Mouse (Mus musculus) embryonic fibroblast, embryonic 13.5 days (primary cell): ENCODE results near the gene Ppp2r3c. TPM values are rescaled to one million over a fixed set of nuclear protein-coding genes. Genes with fewer than 3 reads are reported as not detected.
A peak's percentile ranks its signal among the peaks of the same experiment; 100 is the strongest.

Experiments used
- H3K27ac ChIP-seq: 2 replicates; pipeline ENCODE4 v1.5.1; 2012; ENCODE audit warnings: low read length, control low read depth, inconsistent platforms; ENCODE audit not compliant: insufficient read depth
- H3K4me1 ChIP-seq: 2 replicates; pipeline ENCODE4 v1.6.1; 2011; ENCODE audit warnings: low read length; ENCODE audit not compliant: control insufficient read depth, insufficient read depth
- H3K4me3 ChIP-seq: 2 replicates; pipeline ENCODE4 v1.5.1; 2011; ENCODE audit warnings: mild to moderate bottlenecking, control low read depth, low read length; ENCODE audit not compliant: insufficient read depth
- CTCF ChIP-seq: IDR thresholded peaks from 2 replicates; pipeline ENCODE4 v1.5.1; 2011; ENCODE audit warnings: mild to moderate bottlenecking, control low read depth, low read length, moderate library complexity, borderline replicate concordance; ENCODE audit not compliant: insufficient read depth
- POLR2A ChIP-seq: IDR thresholded peaks from 2 replicates; pipeline ENCODE4 v1.6.1; 2011; ENCODE audit warnings: low read depth, mild to moderate bottlenecking, control low read depth, low read length, moderate library complexity
- polyA plus RNA-seq: library from polyadenylated mRNA; stranded (reverse); fragments of >200 nt; gene quantifications from 2 replicates; pipeline ENCODE4 v1.2.4, GENCODE M21; 2011; ENCODE audit warnings: low read depth; ENCODE audit not compliant: missing spikeins, insufficient read length

The Ppp2r3c gene
- polyA plus RNA-seq, 1 experiment = 31.0 TPM

DNA sequence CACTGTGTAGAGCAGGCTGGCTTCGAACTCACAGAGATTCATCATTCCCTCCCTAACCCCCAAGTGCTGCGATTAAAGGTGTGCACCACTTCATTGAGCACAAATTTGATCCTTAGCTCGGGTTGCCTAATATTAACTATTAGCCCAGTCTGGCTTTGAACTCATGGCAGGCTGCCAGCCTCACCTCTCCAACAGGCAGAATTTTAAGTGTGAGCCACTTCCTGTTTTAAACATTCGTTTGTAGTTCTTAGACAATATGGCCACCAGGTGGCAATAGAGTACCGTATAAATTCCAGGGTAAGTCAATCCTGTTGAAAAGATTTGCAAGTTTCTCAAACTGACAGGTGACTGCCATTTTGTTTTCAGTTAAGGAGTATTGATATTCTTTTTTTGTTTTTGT, 12.4 kb upstream of the Ppp2r3c start:
- no peak overlapping the region for H3K4me3 ChIP-seq
- TF ChIP-seq POLR2A = no peak
- TF ChIP-seq CTCF = no peak
- H3K27ac ChIP-seq = no peak overlapping the region
- H3K4me1 ChIP-seq = no peaks in the 10 kb centered on the region

DNA sequence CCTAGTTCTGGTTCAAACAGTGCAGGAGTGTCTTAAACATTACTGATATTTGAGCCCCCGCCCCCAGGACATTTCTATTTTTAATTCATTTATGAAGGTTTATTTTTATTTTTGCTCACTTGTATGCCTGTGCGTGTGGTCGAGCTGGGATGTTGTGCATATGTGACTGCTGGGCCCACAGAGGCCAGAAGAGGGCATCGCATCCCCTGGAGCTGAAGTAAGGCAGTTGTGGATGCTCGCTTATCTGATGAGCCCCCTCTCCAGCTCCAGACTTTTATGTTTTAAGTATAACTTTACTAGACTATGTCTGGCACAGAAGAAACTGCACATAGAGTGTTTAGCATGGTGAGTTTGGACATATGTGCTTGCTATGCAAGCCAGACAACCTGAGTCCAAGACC, 11.1 kb upstream of the Ppp2r3c start:
- Histone ChIP-seq H3K4me3 (no peak overlapping the region), H3K27ac (no peak overlapping the region), H3K4me1 (no peaks in the 10 kb centered on the region)
- TF ChIP-seq CTCF = peak; percentile 45; the same call in 1 of the 2 replicates
- no peak for TF ChIP-seq POLR2A

DNA sequence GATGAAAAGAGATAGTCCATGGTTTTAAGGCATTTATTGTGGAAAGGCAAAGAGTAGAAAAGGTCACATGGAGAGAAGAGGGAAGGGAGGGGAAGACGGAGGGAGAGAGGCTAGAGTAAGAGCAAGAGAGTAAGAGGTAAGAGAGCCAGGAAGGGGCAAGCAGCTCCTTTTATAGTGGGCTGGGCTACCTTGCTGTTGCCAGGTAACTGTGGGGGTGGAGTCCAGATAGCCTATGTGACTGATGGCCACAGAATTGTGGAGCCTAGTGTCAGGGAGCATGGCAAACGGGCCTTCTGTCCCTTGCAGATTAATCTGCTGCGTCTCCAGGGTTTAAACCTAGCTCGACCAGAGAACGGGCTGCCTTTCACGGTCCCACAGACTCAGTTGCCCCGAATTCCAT, 9.0 kb upstream of the Ppp2r3c start:
- TF ChIP-seq POLR2A (no peak), CTCF (no peak)
- Histone ChIP-seq H3K27ac (no peak overlapping the region), H3K4me1 (no peaks in the 10 kb centered on the region), H3K4me3 (no peak overlapping the region)

DNA sequence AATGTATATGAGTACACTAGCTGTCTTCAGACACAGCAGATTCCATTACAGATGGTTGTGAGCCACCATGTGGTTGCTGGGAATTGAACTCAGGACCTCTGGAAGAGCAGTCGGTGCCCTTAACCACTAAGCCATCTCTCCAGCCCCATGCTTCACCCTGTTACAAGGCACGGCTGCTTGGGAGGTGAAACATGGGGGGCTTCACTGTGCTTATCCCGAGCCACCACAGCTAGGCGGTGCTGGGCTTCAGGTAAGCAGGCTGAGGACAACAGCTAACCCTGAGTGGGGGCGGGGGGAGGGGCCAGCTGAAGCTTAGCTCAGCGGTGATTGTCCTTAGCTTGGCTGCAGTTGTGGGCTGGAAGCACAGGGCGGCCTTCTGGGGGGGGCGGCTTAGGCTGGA, 6.7 kb upstream of the Ppp2r3c start:
- Histone ChIP-seq H3K27ac (no peak overlapping the region), H3K4me3 (no peak overlapping the region), H3K4me1 (no peaks in the 10 kb centered on the region)
- TF ChIP-seq POLR2A (no peak), CTCF (no peak)

- no peaks in the 10 kb centered on the region for H3K4me1 ChIP-seq
- no peak overlapping the region for H3K27ac ChIP-seq
- TF ChIP-seq POLR2A (no peak), CTCF (no peak)
- no peak overlapping the region for H3K4me3 ChIP-seq
Observed at GRCm38 (mm10) chr12:55308731-55309130, 5.9 kb upstream of the Ppp2r3c start.

DNA sequence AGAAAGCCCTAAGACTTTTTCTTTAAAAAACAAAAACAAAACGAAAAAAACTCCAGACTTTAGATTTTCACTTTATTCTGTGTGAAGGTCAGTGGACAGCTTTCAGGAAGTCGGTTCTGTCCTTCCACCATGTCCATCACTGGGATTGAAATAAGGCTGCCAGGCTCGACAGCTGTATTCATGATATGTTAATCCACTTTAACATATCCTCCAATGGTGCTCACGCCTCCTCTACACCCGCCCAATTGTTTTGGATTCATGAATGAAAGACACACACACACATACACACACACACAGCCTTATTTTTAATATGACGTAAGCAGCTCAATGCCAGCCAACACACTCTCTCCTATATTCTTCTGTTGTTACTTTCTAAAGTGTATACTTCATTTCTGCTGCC, 4.8 kb upstream of the Ppp2r3c start:
- TF ChIP-seq POLR2A = no peak
- no peak for TF ChIP-seq CTCF
- Histone ChIP-seq H3K27ac (no peak overlapping the region), H3K4me1 (no peaks in the 10 kb centered on the region), H3K4me3 (no peak overlapping the region)

- TF ChIP-seq CTCF = no peak
- TF ChIP-seq POLR2A = no peak
- Histone ChIP-seq H3K27ac (no peak overlapping the region), H3K4me3 (no peak overlapping the region), H3K4me1 (peaks cover 2% of the 10 kb centered on the region; the same call in 1 of the 2 replicates)
Observed at GRCm38 (mm10) chr12:55306371-55306770, 3.6 kb upstream of the Ppp2r3c start.

DNA sequence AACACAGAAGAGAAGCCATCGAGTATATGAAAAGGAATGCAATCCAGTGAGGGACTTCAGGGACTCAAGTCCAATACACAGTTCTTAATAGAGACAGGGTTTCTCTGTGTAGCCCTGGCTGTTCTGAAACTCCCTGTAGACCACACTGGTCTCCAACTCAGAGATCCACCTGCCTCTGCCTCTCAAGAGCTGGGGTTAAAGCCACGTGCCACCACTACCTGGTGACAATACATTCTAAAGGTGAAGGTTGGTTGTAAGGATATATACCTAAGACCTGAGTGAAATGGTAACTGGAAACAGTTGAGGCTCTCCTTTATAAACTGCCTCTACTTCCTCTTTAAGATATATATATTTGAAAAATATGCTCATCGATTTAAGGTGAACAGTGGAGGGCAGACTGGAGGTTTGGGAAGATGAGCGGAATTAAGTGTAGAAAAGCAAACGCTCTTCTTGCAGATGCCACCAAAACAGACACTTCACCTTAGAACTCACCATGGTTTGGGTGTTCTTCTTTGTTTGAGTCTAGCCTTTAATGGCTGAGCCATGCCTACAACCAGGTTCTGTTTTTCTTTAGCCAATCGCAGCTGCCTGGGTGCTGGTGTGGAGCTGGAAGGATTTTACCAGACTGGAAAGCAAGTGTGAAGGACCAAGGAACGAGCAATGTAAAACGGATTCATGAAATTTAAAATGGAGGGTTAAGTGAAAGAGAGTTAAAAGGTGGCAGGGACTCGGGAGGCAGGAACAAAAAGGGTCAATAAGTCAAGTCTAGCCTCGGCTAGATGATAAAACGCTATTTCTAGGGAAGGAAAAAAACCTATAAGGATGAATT, 1.1 kb downstream of the Ppp2r3c start:
- peak overlapping the region; percentile 90 for H3K4me3 ChIP-seq
- no peak for TF ChIP-seq POLR2A
- no peak for TF ChIP-seq CTCF
- peak overlapping the region; percentile 98 for H3K27ac ChIP-seq
- H3K4me1 ChIP-seq = peaks cover 6% of the 10 kb centered on the region; the same call in 1 of the 2 replicates

GRCm38 (mm10) chr12:55300820-55301351, 1.9 kb downstream of the Ppp2r3c start:
- Histone ChIP-seq H3K27ac (no peak overlapping the region), H3K4me3 (peak overlapping the region; percentile 90; the same call in 1 of the 2 replicates), H3K4me1 (peaks cover 6% of the 10 kb centered on the region; the same call in 1 of the 2 replicates)
- TF ChIP-seq CTCF (no peak), POLR2A (no peak)

DNA sequence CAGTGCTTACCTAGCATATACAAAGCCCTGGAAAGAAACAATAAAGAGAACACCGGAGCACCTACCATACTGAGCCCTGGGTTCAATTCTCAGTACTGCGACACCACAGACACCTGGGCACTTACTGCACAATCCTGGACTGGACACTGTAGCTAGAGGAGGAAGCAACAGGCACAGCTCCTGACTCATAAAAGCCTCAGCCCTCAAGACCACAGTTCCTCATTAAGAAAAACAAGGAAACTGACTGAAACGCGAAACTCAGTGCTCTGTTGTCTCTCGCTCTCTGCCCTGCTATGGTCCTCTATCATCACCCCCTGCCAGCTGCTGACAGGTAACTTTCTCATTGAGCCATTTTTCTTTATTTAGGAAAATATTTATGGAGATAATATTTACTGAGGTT, 3.5 kb downstream of the Ppp2r3c start, which contains the start of gene 1110008L16Rik:
TSS of gene 1110008L16Rik (plus strand) at position 242 of the 400 bp plus-strand sequence.
- no peak for TF ChIP-seq CTCF
- no peak for TF ChIP-seq POLR2A

More for the DNA sequence above, 3.5 kb downstream of the Ppp2r3c start, which contains the start of gene 1110008L16Rik:
- H3K4me3 ChIP-seq = no peak within 1 kb of the TSS
- no peak within 1 kb of the TSS for H3K27ac ChIP-seq
- H3K4me1 ChIP-seq = peaks cover 6% of the 10 kb centered on the region; the same call in 1 of the 2 replicates
